Mouse (Mus musculus) skeletal muscle tissue, adult 2 months (tissue): ENCODE data around the gene Efcab6.
A peak's percentile ranks its signal among the peaks of the same experiment; 100 is the strongest.
"Not testable (repeated sequence)": the region's sequence is repeated elsewhere in the genome, so short reads cannot be mapped to it uniquely, and the experiment has no call there.

Experiments
- DNase-seq: peaks from one replicate; pipeline ENCODE4 v3.0.0-alpha.2; 2012; ENCODE audit warnings: low read depth, low spot score

Efcab6 gene

DNA sequence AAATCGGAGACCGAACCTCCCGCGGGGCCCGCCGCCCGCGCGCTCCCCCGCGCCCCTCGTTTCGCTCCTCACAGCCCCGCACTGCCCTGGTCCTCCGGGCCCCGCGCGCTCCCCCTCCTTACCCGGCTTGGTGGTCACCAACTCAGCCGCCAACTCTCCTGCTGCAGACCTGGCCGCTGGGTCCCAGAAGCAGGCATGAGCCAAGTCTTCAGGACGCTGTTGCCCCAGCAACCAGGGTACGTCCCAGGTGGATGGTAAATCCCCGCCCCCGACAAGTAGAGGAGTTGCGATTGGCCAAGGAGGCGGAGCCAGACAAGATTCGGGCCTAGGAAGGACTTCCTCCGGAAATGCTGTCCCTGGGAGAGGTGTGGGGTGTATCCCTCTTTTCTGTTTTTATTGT lies at the start of gene Efcab6:
Gene Efcab6 (minus strand): TSS at position 240 of the 400 bp plus-strand sequence.
- DNase-seq = no peak

DNA sequence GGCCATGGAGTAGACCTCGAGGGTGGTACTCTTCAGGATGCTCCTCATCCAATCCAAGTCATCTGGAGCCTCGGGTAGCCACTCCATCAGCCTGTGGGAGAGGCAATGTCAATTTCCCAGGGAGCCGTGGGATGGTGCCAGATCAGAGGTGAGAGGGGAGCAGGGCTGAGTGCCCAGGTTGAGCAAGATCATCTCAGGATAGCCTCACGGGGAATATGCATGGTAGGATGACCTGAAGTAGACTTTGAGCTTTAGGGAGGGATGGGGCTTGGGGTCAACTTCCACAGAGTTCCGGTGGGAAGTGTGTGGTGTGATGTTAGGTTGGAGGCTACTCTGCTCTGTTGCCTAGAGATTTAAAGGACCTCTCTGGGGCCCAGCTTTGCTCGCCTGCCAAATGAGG lies 48.7 kb upstream of the Efcab6 start:
- no peak for DNase-seq

DNA sequence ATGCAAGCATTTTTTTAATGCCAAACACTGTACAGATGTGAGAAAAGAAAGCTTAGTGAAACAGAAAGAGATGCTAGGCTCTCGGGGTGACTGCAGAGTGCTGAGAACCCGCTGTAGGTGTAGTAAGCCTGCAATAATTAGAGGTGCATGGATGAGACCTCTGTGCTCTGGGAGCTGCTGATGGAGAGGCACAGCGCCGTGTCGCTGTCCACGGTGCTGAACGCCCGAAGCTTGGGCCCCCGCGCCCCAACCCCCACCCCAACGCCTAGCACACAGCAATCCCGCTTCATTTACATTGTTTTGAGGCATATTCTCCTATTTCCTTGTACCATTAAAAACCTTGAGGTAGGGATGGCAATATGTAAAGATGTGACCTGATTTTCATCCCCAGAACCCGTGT lies 43.7 kb upstream of the Efcab6 start:
- DNase-seq = no peak

DNA sequence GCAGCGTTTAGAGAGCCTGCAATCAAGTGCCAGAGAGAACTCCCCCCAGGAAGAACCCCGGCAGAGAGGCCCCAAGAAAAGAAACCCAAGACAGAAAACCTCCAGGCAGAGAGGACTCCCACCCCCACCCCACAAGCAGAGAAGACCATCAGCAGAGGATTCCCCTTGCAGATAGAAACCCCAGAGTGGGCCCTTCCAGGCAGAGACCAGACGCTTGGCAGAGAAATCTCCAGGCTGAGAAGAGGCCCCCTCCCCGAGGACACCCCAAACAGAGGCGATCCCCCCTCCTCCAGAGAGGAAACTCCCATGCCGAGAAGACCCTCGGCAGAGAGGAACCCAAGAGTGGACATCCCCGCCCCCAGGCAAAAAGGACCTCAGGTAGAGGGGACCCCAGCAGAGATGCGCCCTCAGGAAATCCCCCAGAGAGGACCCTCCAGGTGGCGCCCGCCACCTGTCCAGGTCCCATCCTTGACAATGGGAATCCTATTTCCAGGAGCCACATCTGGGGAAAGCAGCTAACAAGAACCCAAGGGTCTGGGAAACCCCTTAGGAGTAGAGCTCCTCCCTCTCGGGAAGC lies 40.8 kb upstream of the Efcab6 start:
- DNase-seq = no peak

DNA sequence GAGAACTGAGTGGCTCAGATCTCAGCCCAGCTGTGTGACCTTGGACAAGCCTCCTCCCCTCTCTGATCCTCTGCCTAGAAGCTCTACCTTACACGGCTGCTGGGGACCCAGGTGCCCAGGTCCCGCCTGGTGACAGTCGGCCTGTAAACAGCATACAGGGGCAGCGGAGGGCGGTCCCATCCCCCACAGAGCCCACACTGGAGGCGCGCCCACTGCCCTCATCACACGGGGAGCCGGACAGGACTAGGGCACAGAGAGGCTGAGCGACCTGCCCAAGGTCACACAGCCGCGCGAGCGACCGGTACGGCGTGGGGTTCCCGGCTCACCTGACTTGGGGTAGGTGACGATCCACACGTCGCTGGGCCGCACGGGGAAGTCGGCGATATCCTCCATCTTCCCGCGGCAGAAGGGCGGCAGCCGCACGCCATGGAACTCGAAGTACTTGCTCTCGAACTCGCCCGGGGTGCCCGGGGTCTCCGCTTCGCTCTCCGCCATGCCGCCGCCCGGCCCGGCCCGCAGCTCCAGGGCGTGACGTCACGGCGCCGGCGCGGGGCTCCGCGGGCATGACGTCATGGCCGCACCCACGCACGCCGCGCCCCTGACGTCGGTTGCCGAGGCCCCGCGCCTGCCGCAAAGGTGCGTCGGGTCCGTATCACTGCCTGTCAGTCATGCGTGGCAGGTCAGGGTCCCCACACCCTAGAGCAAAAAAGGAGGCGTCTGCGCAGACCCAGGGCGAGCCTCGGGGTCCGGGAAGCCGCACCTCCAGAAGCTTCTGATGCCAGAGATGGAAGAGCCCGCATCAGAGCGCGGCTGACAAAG lies 40.1 kb upstream of the Efcab6 start, which contains the start of gene Sult4a1:
Gene Sult4a1 (minus strand): TSS at position 650 of the 819 bp plus-strand sequence.
- DNase-seq = no peak

DNA sequence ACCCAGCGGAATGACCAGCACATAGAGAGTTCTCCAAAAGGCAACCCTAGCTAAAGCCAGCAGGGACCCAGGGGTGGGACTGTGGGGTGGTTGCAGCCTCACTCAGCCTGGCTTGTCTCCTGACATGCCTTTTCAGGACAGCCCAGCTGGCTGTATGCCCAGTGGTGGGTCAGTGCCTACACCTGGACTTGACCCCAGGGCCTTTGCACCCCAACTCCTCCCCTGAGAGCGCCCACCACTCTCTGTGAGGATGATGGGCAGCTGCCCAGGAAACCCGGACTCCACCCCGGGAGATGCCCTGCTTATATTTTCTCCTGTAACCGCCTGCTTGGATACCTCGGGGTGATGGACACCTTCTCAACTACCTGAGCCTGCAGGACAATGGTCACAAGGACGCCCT lies 39.4 kb upstream of the Efcab6 start:
- no peak for DNase-seq

DNA sequence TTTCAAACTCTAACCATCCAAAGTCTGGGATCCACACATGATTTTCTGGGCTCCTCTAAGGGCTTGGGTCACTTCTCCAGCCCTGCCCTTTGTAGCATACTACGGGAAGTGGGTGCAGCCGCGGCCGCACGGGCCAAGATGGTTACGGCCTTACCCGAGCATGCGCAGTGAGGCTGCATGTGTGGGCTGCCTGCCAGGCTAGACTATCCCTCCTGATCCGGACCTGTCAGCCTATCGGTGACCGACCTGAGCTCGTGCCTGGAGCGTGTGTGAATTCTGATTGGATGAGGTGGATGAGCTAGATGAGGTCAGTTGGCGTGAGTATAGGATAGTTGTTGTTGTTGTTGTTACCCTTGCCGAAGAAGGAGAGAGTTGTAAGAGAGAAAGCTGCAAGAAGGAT lies 32.4 kb upstream of the Efcab6 start:
- not testable (repeated sequence) for DNase-seq

DNA sequence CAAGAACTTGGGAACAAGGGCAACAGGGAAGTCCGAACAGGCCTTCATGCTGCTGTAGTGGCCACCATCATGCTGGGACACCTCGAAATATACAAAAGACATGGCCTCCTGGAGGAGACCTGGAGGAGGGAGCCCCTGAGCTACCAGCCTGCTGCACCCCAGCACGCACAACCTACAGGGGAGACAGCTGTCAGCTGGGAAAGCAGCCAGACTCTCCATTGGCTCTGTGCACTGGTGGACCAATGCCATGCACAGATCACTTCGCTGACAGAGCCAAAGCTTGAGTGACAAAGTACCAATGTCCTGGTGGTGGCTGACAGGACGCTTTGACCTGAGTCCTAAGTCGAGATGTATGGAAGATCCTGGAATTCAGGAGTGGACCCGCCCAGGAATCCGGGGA lies 30.9 kb upstream of the Efcab6 start:
- DNase-seq = peak; percentile 55

DNA sequence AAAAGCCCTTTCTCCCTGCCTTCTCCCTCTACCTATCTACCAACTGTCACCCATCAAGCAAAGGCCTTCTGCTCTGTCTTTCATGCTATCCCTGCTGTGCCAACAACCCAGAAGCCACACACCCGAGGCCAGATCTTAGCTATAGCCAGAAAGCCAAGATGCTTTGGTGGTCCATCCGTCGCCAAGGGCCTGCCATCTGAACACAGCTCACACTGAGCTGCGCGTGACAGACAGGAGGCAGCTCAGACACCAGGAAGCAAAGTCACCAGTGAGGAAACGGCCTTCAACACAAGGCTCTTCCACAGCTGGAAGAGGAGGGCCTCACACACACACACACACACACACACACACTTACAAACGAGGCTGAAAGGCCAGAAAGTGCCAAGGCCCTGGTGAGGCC lies 29.7 kb upstream of the Efcab6 start:
- DNase-seq = no peak

DNA sequence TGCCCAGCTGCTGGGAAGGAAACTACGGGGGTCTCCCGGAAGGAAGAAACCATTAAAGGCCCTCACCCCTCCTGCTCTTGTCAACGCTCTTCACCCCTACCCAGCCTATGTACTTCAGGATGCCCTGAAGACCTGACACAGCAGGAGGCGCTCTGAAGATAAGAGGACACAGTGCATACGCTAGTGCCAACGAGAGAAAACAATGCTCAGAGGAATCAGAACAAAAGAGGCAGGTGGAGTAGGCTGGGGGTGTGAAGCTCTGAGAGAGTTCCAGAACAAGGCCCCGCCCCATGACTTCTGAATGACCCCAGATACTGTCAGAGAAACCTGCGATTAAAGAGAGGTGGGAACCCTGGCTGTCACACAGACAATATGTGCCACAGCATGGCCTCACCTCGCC lies 21.6 kb upstream of the Efcab6 start:
- DNase-seq = no peak

DNA sequence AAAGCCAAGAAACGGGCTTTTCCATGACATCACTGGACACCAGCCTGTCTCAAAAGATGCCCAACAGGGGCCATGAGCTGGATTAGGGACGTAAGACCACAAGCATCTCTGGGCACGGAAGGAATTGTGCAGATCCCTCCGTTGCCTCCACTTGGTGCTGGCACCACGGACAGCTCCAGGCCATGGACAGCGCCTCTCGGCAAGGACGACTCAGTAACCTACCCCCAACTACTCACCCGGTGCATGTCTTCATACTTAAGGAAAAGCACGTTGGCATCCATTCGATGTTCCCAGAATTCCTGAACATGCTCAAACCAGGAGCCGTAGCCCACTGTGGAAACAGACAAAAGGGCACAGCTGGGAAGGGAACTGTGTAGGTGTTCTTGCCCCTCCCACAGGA lies 21.2 kb upstream of the Efcab6 start:
- no peak for DNase-seq

DNA sequence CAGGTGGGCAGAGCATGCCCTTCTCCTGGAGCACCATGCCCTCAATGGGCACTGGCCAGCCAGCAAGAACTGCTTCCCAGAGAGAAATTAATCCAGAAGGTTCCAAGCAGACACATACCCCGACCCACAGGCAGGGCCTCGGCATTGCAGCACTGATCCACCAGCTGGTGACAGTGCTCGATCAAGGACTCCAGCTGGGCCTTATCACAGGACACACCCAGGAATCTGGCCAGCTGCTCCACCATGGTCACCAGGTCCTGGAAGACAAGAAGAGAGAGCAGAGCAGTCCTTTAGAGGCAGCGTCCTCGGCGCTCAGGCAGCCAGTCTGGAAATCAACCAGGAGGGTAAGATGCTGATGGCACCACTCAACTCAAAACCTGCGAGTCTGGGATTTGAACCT lies 14.9 kb upstream of the Efcab6 start:
- DNase-seq = no peak

DNA sequence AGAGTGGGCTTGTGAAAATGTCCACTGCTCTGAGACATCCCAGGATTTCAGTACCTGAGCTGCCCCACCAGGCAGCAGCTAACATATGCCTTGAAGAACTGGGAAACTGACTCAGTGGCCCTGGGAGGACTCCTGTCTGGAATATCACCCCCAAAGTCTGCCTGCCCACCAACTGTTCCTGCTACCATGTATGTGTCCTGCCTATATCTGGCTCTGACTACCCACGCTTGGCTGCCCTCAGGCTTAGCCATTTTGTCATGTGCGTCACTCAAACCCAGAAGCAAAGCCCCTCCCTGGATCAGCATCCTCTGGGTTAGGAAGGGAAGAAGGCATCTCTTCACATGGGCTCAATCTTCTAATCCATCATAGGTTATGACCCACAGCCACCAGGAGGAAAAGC lies 14.3 kb upstream of the Efcab6 start:
- DNase-seq = no peak

DNA sequence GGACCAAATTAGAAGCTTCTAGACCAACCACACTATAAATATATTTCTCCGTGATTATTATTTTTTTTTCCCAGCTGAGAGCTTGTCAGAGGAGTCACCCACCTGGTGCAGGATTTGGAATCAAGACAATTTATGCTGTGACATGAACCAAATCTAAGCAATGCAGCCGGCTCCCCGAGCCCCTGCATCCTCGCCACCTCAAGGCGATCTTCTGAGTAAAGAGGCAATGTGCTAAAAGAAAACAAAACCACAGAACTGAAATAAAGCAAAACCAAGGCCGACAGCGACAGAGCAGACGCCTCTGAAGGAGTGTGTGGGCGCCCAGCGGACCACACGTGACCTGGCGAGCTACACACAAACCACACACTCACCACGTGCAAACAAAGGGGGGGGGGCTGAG lies 13.5 kb upstream of the Efcab6 start:
- no peak for DNase-seq

DNA sequence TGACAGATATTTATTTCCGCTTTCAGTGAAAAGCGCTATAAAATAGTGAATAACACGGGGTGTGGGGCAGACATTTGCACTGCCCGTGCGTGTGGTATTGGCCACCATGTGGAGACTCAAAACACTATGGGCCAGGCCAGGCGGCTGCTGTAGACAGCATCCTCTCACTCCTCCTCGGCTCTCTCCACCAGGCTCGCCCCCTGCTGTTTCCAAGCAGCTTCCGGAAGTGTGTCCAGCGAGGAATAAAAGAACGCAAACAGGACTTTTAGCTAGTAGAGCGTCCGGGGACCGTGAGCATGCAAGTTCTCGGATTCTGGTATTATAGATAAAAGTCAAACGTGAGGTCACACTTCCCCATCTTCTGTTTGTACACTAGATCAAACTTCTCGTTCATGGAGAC lies 12.0 kb upstream of the Efcab6 start:
- no peak for DNase-seq

DNA sequence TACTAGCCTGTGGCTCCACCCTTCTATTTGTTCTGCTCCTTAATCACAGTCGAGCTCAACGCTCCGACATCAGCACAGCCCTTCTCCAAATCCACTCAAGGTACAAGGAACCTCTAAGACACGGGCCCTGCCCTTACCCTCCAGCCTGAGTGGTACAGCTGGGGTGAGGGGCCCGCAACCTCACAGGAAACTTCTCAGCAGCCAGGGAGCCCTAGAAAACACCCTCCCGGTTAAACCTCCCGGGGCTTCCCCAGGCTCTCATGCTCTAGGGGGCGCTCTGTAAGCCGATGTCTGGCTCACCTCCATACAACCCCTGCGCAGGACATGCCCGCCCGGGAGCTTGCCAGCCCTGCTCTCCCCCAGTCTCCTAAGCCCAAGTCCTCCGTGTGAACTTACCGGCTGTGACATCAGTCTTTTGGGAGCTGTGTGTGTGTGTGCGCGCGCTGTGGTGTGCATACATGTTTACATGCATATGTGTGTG lies 9.6 kb upstream of the Efcab6 start:
- DNase-seq = no peak

DNA sequence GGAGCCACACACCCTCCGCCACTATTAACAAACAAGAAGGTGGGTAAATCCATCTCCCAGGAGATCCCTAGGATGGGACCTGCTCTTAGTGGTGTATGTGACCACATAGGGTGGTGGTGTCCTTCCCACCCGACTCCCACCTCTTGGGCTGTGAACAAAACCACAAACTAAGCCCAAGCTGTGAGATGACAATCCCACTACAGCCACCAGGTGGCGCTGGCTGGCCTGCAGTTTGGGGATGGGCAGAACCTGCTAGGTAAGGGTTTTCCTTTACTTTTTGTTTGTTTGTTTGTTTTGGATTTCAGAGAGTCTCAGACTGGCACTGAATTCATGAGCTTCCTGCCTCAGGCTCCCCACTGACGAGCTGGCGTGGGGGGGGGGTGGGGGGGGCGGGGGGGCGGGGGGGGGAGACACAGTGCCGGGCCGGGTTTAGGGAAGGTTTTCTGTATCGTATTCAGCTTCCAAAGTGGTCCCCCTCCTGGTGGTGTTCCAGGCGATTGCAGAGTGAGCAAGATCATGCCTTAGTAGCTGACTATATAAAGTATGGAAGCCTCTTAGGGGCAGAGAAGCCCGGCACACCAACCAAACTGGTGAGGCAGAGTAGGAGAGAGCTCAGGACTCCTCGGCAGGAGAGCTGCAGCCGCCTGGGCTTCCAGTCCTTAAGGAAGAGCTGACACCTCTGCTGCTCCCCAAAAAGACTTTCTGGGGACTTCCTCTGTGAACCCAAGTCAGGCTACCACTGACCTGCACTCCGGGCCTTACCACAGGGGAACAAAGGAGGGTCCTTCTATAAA lies 8.9 kb upstream of the Efcab6 start:
- peak; percentile 20 for DNase-seq

DNA sequence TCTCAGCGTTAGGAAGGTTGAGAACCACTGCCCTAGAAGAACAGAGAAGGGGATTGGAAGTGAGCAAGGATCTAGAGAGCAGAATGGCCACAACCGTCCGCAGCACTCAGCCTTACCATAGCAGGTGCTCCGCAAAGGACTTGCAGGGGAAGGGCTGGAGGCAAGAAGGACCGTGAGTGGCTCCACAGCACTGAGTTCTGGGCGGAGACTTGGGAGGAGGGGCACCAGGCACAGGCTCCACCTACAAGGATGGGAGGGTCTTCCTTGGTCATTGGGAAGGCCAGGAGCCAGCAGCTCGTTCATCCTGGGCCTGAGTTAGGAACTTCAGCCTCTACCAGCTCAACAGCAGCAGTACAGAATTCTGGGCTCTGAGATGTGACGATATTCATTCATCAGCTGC lies 7.9 kb upstream of the Efcab6 start:
- no peak for DNase-seq

DNA sequence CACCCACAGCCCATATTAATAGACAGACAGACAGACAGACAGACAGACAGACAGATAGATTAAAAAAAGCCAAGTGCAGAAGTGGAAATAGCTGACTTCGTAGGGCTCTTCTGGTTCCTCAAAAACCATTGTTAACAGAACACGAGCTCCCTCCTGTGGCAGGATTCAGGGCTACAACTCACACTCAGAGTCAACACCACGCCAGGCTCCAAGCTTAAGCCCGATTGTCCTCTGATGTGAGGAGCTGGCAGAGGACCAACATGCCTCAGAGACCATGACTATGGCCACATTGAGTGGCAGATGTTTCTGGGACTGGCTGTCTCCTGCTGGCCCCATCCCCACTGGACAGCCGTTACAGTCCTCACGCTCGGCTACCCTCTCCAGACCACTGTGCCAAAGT lies 7.0 kb upstream of the Efcab6 start:
- peak; percentile 6 for DNase-seq

DNA sequence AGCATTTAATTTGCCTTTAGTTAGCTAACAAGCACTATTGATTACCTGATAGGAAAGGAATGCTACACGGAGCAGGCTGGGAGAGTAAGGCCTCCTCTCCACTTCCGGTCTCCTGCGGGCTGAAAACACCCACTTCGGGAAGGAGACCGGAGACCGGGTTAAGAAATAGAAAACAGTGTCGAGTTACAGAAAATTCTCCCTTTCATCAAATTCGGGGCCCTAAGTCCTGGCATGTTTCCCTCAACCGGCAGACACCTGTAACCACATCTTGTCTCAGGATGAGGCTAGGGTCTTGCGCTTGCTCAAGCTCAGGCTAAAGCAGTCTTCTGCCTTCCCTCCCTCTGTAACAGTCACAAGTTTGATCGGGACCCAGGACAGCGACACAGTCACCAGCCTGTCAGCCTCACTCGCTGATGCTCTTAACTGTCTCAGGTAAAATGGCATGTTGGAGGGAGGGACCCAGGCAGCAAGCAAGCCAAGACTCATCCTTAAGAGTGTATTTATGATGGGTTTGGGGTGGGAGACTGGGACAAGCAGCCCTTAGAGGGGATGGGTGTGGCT lies 5.0 kb upstream of the Efcab6 start:
- DNase-seq = no peak

DNA sequence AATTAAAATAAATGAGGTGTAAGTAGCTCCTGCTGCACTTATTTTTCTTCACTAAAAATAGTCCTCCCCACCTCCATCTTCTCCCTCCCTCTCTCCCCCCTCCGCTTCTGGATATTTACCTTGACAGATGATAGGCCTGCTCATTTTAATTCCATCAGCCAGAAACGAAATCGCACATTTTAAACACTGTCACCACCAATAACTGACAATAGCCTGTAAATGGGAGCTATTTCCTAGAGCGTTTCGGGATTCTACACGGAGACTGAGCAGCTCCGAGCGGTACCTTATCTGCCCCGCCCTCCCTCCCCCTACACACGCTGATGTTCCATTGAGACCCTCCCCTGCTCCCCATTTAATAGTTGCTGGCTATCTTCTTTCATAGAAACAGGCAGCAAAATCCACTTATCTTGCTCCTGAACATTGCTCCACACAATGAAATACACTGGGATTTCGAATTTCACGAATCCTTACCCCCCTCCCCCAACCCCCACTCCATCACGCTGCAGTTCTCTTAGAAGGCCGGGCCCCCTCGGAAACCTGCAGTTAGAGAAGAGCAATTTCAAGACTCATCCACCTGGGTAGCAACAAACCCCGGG lies 4.4 kb upstream of the Efcab6 start:
- no peak for DNase-seq

DNA sequence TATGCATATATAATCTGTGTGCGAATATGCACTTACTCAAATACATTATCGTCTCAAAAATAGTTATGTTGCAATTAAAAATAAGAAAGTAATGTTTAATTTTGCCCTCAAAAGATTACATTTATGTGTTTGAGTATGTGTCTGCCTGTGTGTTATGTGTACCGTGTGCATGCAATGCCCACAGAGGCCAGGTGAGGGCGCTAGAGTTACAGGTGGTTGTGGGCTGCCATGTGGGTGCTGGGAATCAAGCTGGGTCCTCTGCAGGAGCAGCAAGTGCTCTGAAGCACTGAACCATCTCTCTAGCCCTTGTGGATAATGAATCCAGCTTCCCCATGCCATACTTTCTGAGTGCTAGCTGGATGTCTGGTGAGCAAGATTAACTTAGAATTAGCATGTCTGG lies 522 bp upstream of the Efcab6 start:
- DNase-seq = no peak
